ENCODE assay signal across 7 mouse cellular contexts in genomic region chr12:25096640-25097051, GRCm38 (mm10). TPM values are rescaled to one million over a fixed set of nuclear protein-coding genes. Genes with fewer than 3 reads are reported as not detected.
DNase-seq lines count a peak whose midpoint lies in the region; ATAC-seq lines count a peak whose summit lies in the region.

No protein-coding gene starts in this region.

- peak overlapping the region; percentile 98 for H3K27ac ChIP-seq in embryonic facial prominence, embryonic 15.5 days (replicated peaks)
- peak overlapping the region; percentile 62 for H3K27ac ChIP-seq in midbrain, embryonic 14.5 days (replicated peaks; ENCODE audit: low read depth, low read length)

- H3K4me2 ChIP-seq in embryonic facial prominence, embryonic 15.5 days (replicated peaks) = peak overlapping the region; percentile 92
- H3K4me2 ChIP-seq in midbrain, embryonic 14.5 days (ENCODE audit: low read length) = peak overlapping the region; percentile 97

- peaks cover 48% of the 10 kb centered on the region for H3K4me1 ChIP-seq in embryonic facial prominence, embryonic 15.5 days
- peaks cover 41% of the 10 kb centered on the region for H3K4me1 ChIP-seq in midbrain, embryonic 14.5 days (ENCODE audit: control insufficient read depth, insufficient read depth, low read length)

- H3K9me3 ChIP-seq in embryonic facial prominence, embryonic 15.5 days (replicated peaks) = no peaks in the 10 kb centered on the region
- no peaks in the 10 kb centered on the region for H3K9me3 ChIP-seq in midbrain, embryonic 14.5 days (ENCODE audit: control insufficient read depth, low read length)

- no peaks in the 10 kb centered on the region for H3K27me3 ChIP-seq in embryonic facial prominence, embryonic 15.5 days
- no peaks in the 10 kb centered on the region; the same call in 1 of the 2 replicates for H3K27me3 ChIP-seq in midbrain, embryonic 14.5 days (ENCODE audit: control insufficient read depth, insufficient read depth, low read length)

- ATAC-seq in embryonic facial prominence, embryonic 15.5 days (ENCODE audit: insufficient number of reproducible peaks, low FRiP score, low TSS enrichment, low read depth) = no peak
- ATAC-seq in midbrain, embryonic 14.5 days (ENCODE audit: low FRiP score, low TSS enrichment) = no peak

- H3K9ac ChIP-seq in embryonic facial prominence, embryonic 15.5 days = peak overlapping the region; percentile 51
- peak overlapping the region; percentile 48; the same call in 1 of the 2 replicates for H3K9ac ChIP-seq in midbrain, embryonic 14.5 days (replicated peaks; ENCODE audit: low read length)

- DNase-seq in retina, postnatal 1 day = peak; percentile 69
- no peak for DNase-seq in retina, embryonic 14.5 days (ENCODE audit: low spot score)
- DNase-seq in kidney, adult 8-10 months = peak; percentile 50 to 67
- DNase-seq in midbrain, embryonic 14.5 days = no peak
- no peak for DNase-seq in c-Kit-positive CD71-positive TER-119-positive erythroid progenitor cells, embryonic 14.5 days (ENCODE audit: low spot score)
- no peak for DNase-seq in right cerebral cortex, postnatal 4 days

- peak overlapping the region; percentile 80 for H3K4me3 ChIP-seq in embryonic facial prominence, embryonic 15.5 days (replicated peaks)
- H3K4me3 ChIP-seq in midbrain, embryonic 14.5 days (replicated peaks; ENCODE audit: low read depth, low read length) = peak overlapping the region; percentile 51

- 2% methylated on average over 15 of the region's 15 CpGs for WGBS in embryonic facial prominence, embryonic 15.5 days
- WGBS in midbrain, embryonic 14.5 days = under 1% methylated on average over 15 of the region's 15 CpGs

- H3K36me3 ChIP-seq in embryonic facial prominence, embryonic 15.5 days = no peaks in the 10 kb centered on the region
- H3K36me3 ChIP-seq in midbrain, embryonic 14.5 days (ENCODE audit: control insufficient read depth, insufficient read depth, low read length) = no peaks in the 10 kb centered on the region

RNA-seq across cellular contexts. Expression of gene Id2, which starts 0.3 kb away (rescaled TPM):
- polyA plus RNA-seq in embryonic facial prominence, embryonic 15.5 days (2015; fragmentation: Nextera tagmentation; extraction: Ambion mirVana) = 295 and 296 TPM in 2 replicates
- polyA plus RNA-seq in midbrain, embryonic 14.5 days (2014; fragmentation: Nextera tagmentation; extraction: Ambion mirVana) = 257 and 299 TPM in 2 replicates

Comparison
In these comparisons a context has a peak if more than half of its experiments do, and no peak if none do; other contexts are left out.
1. DNase-seq: peak in retina, postnatal 1 day (single experiment) and kidney, adult 8-10 months (2 of 2); none in retina, embryonic 14.5 days (single experiment), midbrain, embryonic 14.5 days (single experiment), c-Kit-positive CD71-positive TER-119-positive erythroid progenitor cells, embryonic 14.5 days (single experiment) and right cerebral cortex, postnatal 4 days (single experiment).